Mouse (Mus musculus) embryo, embryonic 10.5 days (tissue): ENCODE measurements around the gene Sipa1l3.

ENCODE experiments used
- DNase-seq: peaks from one replicate; pipeline ENCODE4 v3.0.0-alpha.2; 2015; ENCODE audit warnings: low spot score

Gene Sipa1l3

DNA sequence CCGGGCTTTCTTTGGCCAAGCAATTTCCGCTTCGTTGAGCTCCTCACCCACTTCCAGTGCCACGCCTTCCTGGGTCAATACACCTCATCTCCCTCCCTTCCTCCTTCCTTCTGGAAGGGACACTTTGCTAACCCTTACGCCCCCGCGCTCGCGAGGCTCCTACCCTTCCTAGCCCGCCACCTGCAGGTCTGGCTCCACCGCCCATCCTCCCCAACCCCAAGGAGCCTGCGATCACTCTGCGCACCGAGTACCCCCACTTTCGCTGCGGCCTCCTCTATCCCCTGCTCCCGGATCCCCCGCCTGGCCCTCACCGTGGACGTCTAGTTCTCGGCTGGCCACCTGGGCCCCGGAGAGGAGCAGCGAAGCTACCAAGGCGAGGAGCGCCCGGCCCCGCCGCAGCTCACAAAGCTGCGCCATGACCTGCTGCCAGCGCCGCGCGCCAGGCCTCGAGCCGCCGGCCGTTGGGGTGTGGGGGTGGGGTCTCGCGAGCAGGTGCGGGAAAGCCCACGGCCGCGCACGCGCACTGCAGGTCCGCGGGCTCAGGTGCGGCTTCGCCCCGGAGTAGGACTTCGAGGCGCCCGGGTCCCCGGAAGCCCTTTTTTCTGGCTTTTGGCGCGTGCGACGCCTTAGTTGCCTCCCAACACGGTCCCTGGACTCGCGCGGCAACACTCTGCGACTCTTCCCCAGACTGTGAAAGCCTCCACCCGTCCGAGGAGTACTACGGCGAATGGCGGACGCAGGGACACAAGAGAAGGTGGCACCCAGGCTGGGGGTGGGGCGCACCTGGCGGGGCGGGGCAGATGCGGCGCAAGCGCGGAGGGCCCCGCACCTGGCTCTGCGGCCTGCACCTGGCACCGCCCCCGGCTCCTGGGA, 237.0 kb downstream of the Sipa1l3 start, which contains the start of gene Spint2:
Spint2 (minus strand) TSS at position 712 of the 873 bp plus-strand sequence.
- DNase-seq = peak; percentile 47

GRCm38 (mm10) chr7:29280801-29281200, 237.6 kb downstream of the Sipa1l3 start:
- no peak for DNase-seq

- no peak for DNase-seq
Observed at GRCm38 (mm10) chr7:29279924-29280323, 238.5 kb downstream of the Sipa1l3 start.

DNA sequence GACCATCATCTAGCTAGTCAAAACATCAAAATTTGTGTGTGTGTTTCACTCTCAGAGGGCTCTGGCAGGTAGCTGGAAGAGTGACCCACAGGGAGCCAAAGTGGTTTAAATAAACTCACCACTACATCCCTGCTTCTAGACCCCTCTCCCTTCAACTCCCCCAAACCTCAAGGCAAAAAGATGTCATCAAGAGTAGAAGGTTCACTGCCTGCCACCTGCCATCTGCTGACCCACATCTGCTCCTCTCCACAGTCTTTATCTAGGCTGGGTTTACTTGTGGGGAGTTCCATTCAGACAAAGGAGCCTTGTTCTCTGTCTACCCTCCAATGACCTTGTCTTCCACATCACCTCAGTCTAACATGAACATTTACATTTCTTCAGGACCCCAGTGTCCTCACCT, 239.2 kb downstream of the Sipa1l3 start:
- DNase-seq = no peak

DNA sequence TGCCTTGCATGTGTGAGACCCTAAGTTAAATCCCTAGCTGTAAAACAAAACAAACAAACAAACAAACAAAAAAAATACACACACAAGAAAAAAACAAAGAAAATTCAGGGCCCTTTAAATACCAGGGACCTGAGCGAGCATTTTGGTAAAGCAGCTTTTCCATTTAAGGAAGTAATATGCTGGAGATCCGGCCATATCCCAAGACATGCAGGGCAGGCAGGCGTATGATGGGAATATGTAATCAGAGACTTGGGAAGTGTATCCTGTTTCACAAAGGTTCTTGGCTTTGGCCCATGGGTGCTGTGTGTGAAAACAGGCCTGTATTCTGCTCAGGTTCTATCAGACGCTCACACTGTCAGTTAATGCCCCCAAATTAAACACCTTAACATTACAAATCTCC, 240.9 kb downstream of the Sipa1l3 start:
- no peak for DNase-seq

GRCm38 (mm10) chr7:29276715-29277114, 241.7 kb downstream of the Sipa1l3 start:
- no peak for DNase-seq

- DNase-seq = no peak
Observed at GRCm38 (mm10) chr7:29271687-29272465, 246.6 kb downstream of the Sipa1l3 start.

- no peak for DNase-seq
Observed at GRCm38 (mm10) chr7:29270445-29270844, 248.0 kb downstream of the Sipa1l3 start.
